Mouse (Mus musculus): ENCODE data around the gene Avpi1. TPM values are rescaled to one million over a fixed set of nuclear protein-coding genes. Genes with fewer than 3 reads are reported as not detected.

Gene Avpi1
- 10 to 100 TPM in 1 of 2 experiments, 1 to 10 TPM in 1; 5.1 to 10.4 TPM for polyA plus RNA-seq (2017; shearing (Covaris generic))

GRCm38 (mm10) chr19:42128787-42129508, at the start of gene Avpi1:
Gene Avpi1 (minus strand): TSS chr19:42129059.

GRCm38 (mm10) chr19:42163764-42164163, 34.9 kb upstream of the Avpi1 start, which contains the start of gene Zfyve27:
Gene Zfyve27 (plus strand): TSS chr19:42163951.

GRCm38 (mm10) chr19:42147170-42147768, 18.4 kb upstream of the Avpi1 start, which contains the start of gene Marveld1:
Gene Marveld1 (plus strand): TSS chr19:42147400.

GRCm38 (mm10) chr19:42089748-42090595, 38.9 kb downstream of the Avpi1 start, which contains the start of gene Pi4k2a:
Gene Pi4k2a (plus strand): TSS chr19:42090470.

GRCm38 (mm10) chr19:42086166-42086565, 42.7 kb downstream of the Avpi1 start, which contains the start of gene Morn4:
Gene Morn4 (minus strand): TSS chr19:42086357.

Other genes starting within 250 kb of the Avpi1 start
- gene Rrp12, start 232.9 kb downstream of the Avpi1 start, polyA plus RNA-seq (2017; shearing (Covaris generic)), result 10 to 100 TPM; 13.5 to 20.8 TPM
- gene Pgam1, start 217.1 kb downstream of the Avpi1 start, polyA plus RNA-seq (2017; shearing (Covaris generic)), result 100 to 1,000 TPM; 125 to 133 TPM
- gene Exosc1, start 195.6 kb downstream of the Avpi1 start, polyA plus RNA-seq (2017; shearing (Covaris generic)), result 10 to 100 TPM; 66.3 to 84.4 TPM
- gene Zdhhc16, start 195.6 kb downstream of the Avpi1 start, polyA plus RNA-seq (2017; shearing (Covaris generic)), result 10 to 100 TPM; 56.1 to 71.6 TPM
- 10 to 100 TPM; 73.3 to 75.2 TPM for gene Mms19, start 147.9 kb downstream of the Avpi1 start, polyA plus RNA-seq (2017; shearing (Covaris generic))
- gene Ubtd1, start 147.3 kb downstream of the Avpi1 start, polyA plus RNA-seq (2017; shearing (Covaris generic)), result 1 to 10 TPM; 6.4 to 9.0 TPM
- under 1 TPM in 1 of 2 experiments, not detected in 1; 0.26 TPM for gene Ankrd2, start 93.1 kb downstream of the Avpi1 start, polyA plus RNA-seq (2017; shearing (Covaris generic))
- under 1 TPM; 0.36 to 0.37 TPM for gene Hoga1, start 83.4 kb downstream of the Avpi1 start, polyA plus RNA-seq (2017; shearing (Covaris generic))
- 1 to 10 TPM in 1 of 2 experiments, under 1 TPM in 1; 0.11 to 1.5 TPM for gene 4933411K16Rik, start 76.8 kb downstream of the Avpi1 start, polyA plus RNA-seq (2017; shearing (Covaris generic))
- gene Morn4, start 42.7 kb downstream of the Avpi1 start, polyA plus RNA-seq (2017; shearing (Covaris generic)), result 1 to 10 TPM in 1 of 2 experiments, under 1 TPM in 1; 0.43 to 1.1 TPM
- 10 to 100 TPM; 32.6 to 35.0 TPM for gene Pi4k2a, start 38.6 kb downstream of the Avpi1 start, polyA plus RNA-seq (2017; shearing (Covaris generic))
- 10 to 100 TPM; 41.1 to 49.9 TPM for gene Marveld1, start 18.3 kb upstream of the Avpi1 start, polyA plus RNA-seq (2017; shearing (Covaris generic))
- gene Zfyve27, start 34.9 kb upstream of the Avpi1 start, polyA plus RNA-seq (2017; shearing (Covaris generic)), result 10 to 100 TPM; 50.9 to 67.9 TPM
- under 1 TPM in 1 of 2 experiments, not detected in 1; 0.15 TPM for gene Sfrp5, start 73.2 kb upstream of the Avpi1 start, polyA plus RNA-seq (2017; shearing (Covaris generic))
- gene Golga7b, start 118.5 kb upstream of the Avpi1 start, polyA plus RNA-seq (2017; shearing (Covaris generic)), result under 1 TPM; 0.05 to 0.23 TPM